Mouse (Mus musculus) erythroblast, embryonic 14.5 days (primary cell): ENCODE data around the gene Vwa5b1.

Experiments
- GATA1 ChIP-seq: IDR thresholded peaks from 2 replicates; pipeline ENCODE4 v1.6.1; 2012; ENCODE audit warnings: low read length, inconsistent platforms, mixed read lengths
- TAL1 ChIP-seq: IDR thresholded peaks from 3 replicates; pipeline ENCODE4 v1.6.1; 2012; ENCODE audit warnings: low read length, inconsistent platforms, mixed read lengths

GRCm38 (mm10) chr4:138547556-138547955, 88.1 kb downstream of the Vwa5b1 start:
- TF ChIP-seq GATA1: no peak
- TF ChIP-seq TAL1: no peak
